Mouse (Mus musculus): ENCODE results near the gene Ttc28. TPM values are rescaled to one million over a fixed set of nuclear protein-coding genes. Genes with fewer than 3 reads are reported as not detected.
A peak's percentile ranks its signal among the peaks of the same experiment; 100 is the strongest.

The Ttc28 gene
- total RNA-seq, 4 experiments from 2014 or later: 11.0 to 17.2 (median 12.3) TPM

- DNase-seq (ENCODE audit: low spot score): no peak
Observed at GRCm38 (mm10) chr5:111046841-111047476, 167.4 kb downstream of the Ttc28 start.

GRCm38 (mm10) chr5:111048036-111048435 lies 168.4 kb downstream of the Ttc28 start:
- no peak for DNase-seq (ENCODE audit: low spot score)

GRCm38 (mm10) chr5:111049584-111049983 lies 170.0 kb downstream of the Ttc28 start:
- no peak for DNase-seq (ENCODE audit: low spot score)

GRCm38 (mm10) chr5:111050135-111050534 lies 170.5 kb downstream of the Ttc28 start:
- DNase-seq (ENCODE audit: low spot score): no peak

GRCm38 (mm10) chr5:111054380-111054779 lies 174.8 kb downstream of the Ttc28 start:
- DNase-seq (ENCODE audit: low spot score): no peak

- no peak for DNase-seq (ENCODE audit: low spot score)
Observed at GRCm38 (mm10) chr5:111054848-111055428, 175.3 kb downstream of the Ttc28 start.

GRCm38 (mm10) chr5:111055507-111055906 lies 175.9 kb downstream of the Ttc28 start:
- DNase-seq (ENCODE audit: low spot score): peak; percentile 37

- DNase-seq (ENCODE audit: low spot score): no peak
Observed at GRCm38 (mm10) chr5:111057084-111057483, 177.5 kb downstream of the Ttc28 start.

GRCm38 (mm10) chr5:111058401-111059139 lies 179.0 kb downstream of the Ttc28 start:
- DNase-seq (ENCODE audit: low spot score): no peak

GRCm38 (mm10) chr5:111059140-111059921 lies 179.7 kb downstream of the Ttc28 start:
- DNase-seq (ENCODE audit: low spot score): peak; percentile 50

GRCm38 (mm10) chr5:111060246-111060745 lies 180.7 kb downstream of the Ttc28 start:
- no peak for DNase-seq (ENCODE audit: low spot score)

- no peak for DNase-seq (ENCODE audit: low spot score)
Observed at GRCm38 (mm10) chr5:111063155-111063554, 183.6 kb downstream of the Ttc28 start.

- DNase-seq (ENCODE audit: low spot score): no peak
Observed at GRCm38 (mm10) chr5:111063991-111064390, 184.4 kb downstream of the Ttc28 start.

GRCm38 (mm10) chr5:111065770-111066169 lies 186.2 kb downstream of the Ttc28 start:
- DNase-seq (ENCODE audit: low spot score): peak; percentile 49

GRCm38 (mm10) chr5:111069503-111069902 lies 189.9 kb downstream of the Ttc28 start:
- DNase-seq (ENCODE audit: low spot score): no peak

- no peak for DNase-seq (ENCODE audit: low spot score)
Observed at GRCm38 (mm10) chr5:111069931-111070330, 190.3 kb downstream of the Ttc28 start.

- DNase-seq (ENCODE audit: low spot score): no peak
Observed at GRCm38 (mm10) chr5:111070361-111070760, 190.8 kb downstream of the Ttc28 start.

GRCm38 (mm10) chr5:111073316-111073736 lies 193.7 kb downstream of the Ttc28 start:
- no peak for DNase-seq (ENCODE audit: low spot score)

- DNase-seq (ENCODE audit: low spot score): no peak
Observed at GRCm38 (mm10) chr5:111074050-111074449, 194.4 kb downstream of the Ttc28 start.

GRCm38 (mm10) chr5:111075841-111076240 lies 196.2 kb downstream of the Ttc28 start:
- DNase-seq (ENCODE audit: low spot score): no peak

GRCm38 (mm10) chr5:111077261-111077660 lies 197.7 kb downstream of the Ttc28 start:
- no peak for DNase-seq (ENCODE audit: low spot score)

GRCm38 (mm10) chr5:111080601-111081000 lies 201.0 kb downstream of the Ttc28 start:
- no peak for DNase-seq (ENCODE audit: low spot score)

Data from heart, adult 8-10 months (tissue).